Mouse (Mus musculus): ENCODE measurements around the gene BC049762. TPM values are rescaled to one million over a fixed set of nuclear protein-coding genes. Genes with fewer than 3 reads are reported as not detected.

Gene BC049762
- total and polyA plus RNA-seq, 3 experiments, result not detected

DNA sequence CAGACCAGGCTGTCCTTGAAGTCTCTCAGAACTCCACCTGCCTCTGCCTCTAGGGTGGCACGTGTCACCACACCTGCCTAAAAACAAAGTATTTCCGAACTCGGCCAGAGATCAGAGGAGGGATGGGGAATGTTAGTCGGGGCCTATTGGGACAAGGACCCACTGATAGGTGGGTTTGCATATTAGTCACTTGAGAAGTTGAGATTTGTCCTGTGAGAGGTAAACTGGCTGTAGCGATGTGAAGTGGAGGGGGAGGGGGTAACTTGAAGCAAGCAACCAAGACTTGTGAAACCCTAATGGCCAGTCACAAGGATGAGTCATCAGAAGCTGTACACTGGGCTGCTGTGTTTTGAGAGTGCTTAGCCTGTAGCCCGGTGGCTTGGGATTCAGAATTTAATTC is 1.5 kb upstream of the BC049762 start:
- DNase-seq (ENCODE audit: low spot score), result peak; percentile 22

GRCm38 (mm10) chr11:51263286-51263831 is 513 bp upstream of the BC049762 start:
- DNase-seq (ENCODE audit: low spot score) (peak; percentile 17), ATAC-seq (ENCODE audit: extremely low read depth, insufficient number of reproducible peaks, low FRiP score, poor library complexity, severe bottlenecking) (no peak)

More for the DNA sequence above, 1.5 kb upstream of the BC049762 start:
- no peaks in the 10 kb centered on the region for H3K9me3 ChIP-seq (replicated peaks)
- peak overlapping the region; percentile 98 for H3K4me3 ChIP-seq (ENCODE audit: low read depth, low read length)
- peaks cover 29% of the 10 kb centered on the region for H3K36me3 ChIP-seq (replicated peaks)
- ATAC-seq (ENCODE audit: extremely low read depth, insufficient number of reproducible peaks, low FRiP score, poor library complexity, severe bottlenecking), result peak; percentile 46; the same call in 1 of the 2 replicates
- peaks cover 32% of the 10 kb centered on the region for H3K4me1 ChIP-seq (ENCODE audit: insufficient read depth, low read depth, low read length)
- peaks cover 6% of the 10 kb centered on the region; the same call in 1 of the 2 replicates for H3K27me3 ChIP-seq (ENCODE audit: insufficient read depth, low read length)
- TF ChIP-seq GATA1 (IDR thresholded peaks at IDR 0.05; ENCODE audit: borderline replicate concordance, low read length) (no peak), TAL1 (conservative IDR thresholded peaks at IDR 0.05; ENCODE audit: low read depth, low read length) (no peak), GATA2 (IDR thresholded peaks at IDR 0.05; ENCODE audit: borderline replicate concordance, low read depth, low read length) (no peak), CTCF (IDR thresholded peaks at IDR 0.05; ENCODE audit: low read depth, low read length) (no peak), POLR2AphosphoS5 (IDR thresholded peaks at IDR 0.05; ENCODE audit: insufficient replicate concordance, low read depth, low read length) (no peak)

GRCm38 (mm10) chr11:51261680-51262219 is 1.1 kb downstream of the BC049762 start, which contains the start of gene Clk4:
Gene Clk4 (plus strand): TSS chr11:51261730.
- TF ChIP-seq GATA2 (IDR thresholded peaks at IDR 0.05; ENCODE audit: borderline replicate concordance, low read depth, low read length), result no peak
- no peak for TF ChIP-seq CTCF (IDR thresholded peaks at IDR 0.05; ENCODE audit: low read depth, low read length)
- TF ChIP-seq POLR2AphosphoS5 (IDR thresholded peaks at IDR 0.05; ENCODE audit: insufficient replicate concordance, low read depth, low read length), result no peak
- no peak for TF ChIP-seq GATA1 (IDR thresholded peaks at IDR 0.05; ENCODE audit: borderline replicate concordance, low read length)
- no peak for TF ChIP-seq TAL1 (conservative IDR thresholded peaks at IDR 0.05; ENCODE audit: low read depth, low read length)
- no peak for ATAC-seq (ENCODE audit: extremely low read depth, insufficient number of reproducible peaks, low FRiP score, poor library complexity, severe bottlenecking)
- no peak for DNase-seq (ENCODE audit: low spot score)

More at GRCm38 (mm10) chr11:51263286-51263831, 513 bp upstream of the BC049762 start:
- Histone ChIP-seq H3K4me3 (ENCODE audit: low read depth, low read length) (peak overlapping the region; percentile 98), H3K4me1 (ENCODE audit: insufficient read depth, low read depth, low read length) (peaks cover 32% of the 10 kb centered on the region), H3K9me3 (replicated peaks) (no peaks in the 10 kb centered on the region), H3K36me3 (replicated peaks) (peaks cover 21% of the 10 kb centered on the region), H3K27me3 (ENCODE audit: insufficient read depth, low read length) (peaks cover 9% of the 10 kb centered on the region; the same call in 1 of the 2 replicates)
- TF ChIP-seq GATA1 (IDR thresholded peaks at IDR 0.05; ENCODE audit: borderline replicate concordance, low read length) (no peak), GATA2 (IDR thresholded peaks at IDR 0.05; ENCODE audit: borderline replicate concordance, low read depth, low read length) (no peak), POLR2AphosphoS5 (IDR thresholded peaks at IDR 0.05; ENCODE audit: insufficient replicate concordance, low read depth, low read length) (no peak), CTCF (IDR thresholded peaks at IDR 0.05; ENCODE audit: low read depth, low read length) (no peak), TAL1 (conservative IDR thresholded peaks at IDR 0.05; ENCODE audit: low read depth, low read length) (no peak)

GRCm38 (mm10) chr11:51257006-51257405 is 5.8 kb downstream of the BC049762 start:
- H3K9me3 ChIP-seq (replicated peaks), result no peaks in the 10 kb centered on the region
- DNase-seq (ENCODE audit: low spot score) (no peak), ATAC-seq (ENCODE audit: extremely low read depth, insufficient number of reproducible peaks, low FRiP score, poor library complexity, severe bottlenecking) (no peak)
- no peak for TF ChIP-seq CTCF (IDR thresholded peaks at IDR 0.05; ENCODE audit: low read depth, low read length)
- TF ChIP-seq GATA2 (IDR thresholded peaks at IDR 0.05; ENCODE audit: borderline replicate concordance, low read depth, low read length), result no peak
- TF ChIP-seq GATA1 (IDR thresholded peaks at IDR 0.05; ENCODE audit: borderline replicate concordance, low read length), result no peak
- no peak for TF ChIP-seq TAL1 (conservative IDR thresholded peaks at IDR 0.05; ENCODE audit: low read depth, low read length)
- TF ChIP-seq POLR2AphosphoS5 (IDR thresholded peaks at IDR 0.05; ENCODE audit: insufficient replicate concordance, low read depth, low read length), result no peak
- H3K4me3 ChIP-seq (ENCODE audit: low read depth, low read length), result no peak overlapping the region
- peaks cover 32% of the 10 kb centered on the region for H3K27me3 ChIP-seq (ENCODE audit: insufficient read depth, low read length)
- no peaks in the 10 kb centered on the region for H3K36me3 ChIP-seq (replicated peaks)
- H3K4me1 ChIP-seq (ENCODE audit: insufficient read depth, low read depth, low read length), result peaks cover 1% of the 10 kb centered on the region; the same call in 1 of the 2 replicates

More at GRCm38 (mm10) chr11:51261680-51262219, 1.1 kb downstream of the BC049762 start, which contains the start of gene Clk4:
- Histone ChIP-seq H3K36me3 (replicated peaks) (peaks cover 13% of the 10 kb centered on the region), H3K27me3 (ENCODE audit: insufficient read depth, low read length) (peaks cover 13% of the 10 kb centered on the region), H3K4me1 (ENCODE audit: insufficient read depth, low read depth, low read length) (peaks cover 27% of the 10 kb centered on the region), H3K4me3 (ENCODE audit: low read depth, low read length) (peak within 1 kb of the TSS; percentile 98), H3K9me3 (replicated peaks) (no peaks in the 10 kb centered on the region)

GRCm38 (mm10) chr11:51242897-51243296 is 19.9 kb downstream of the BC049762 start:
- H3K4me3 ChIP-seq (ENCODE audit: low read depth, low read length), result no peak overlapping the region
- ATAC-seq (ENCODE audit: extremely low read depth, insufficient number of reproducible peaks, low FRiP score, poor library complexity, severe bottlenecking), result no peak
- no peaks in the 10 kb centered on the region for H3K9me3 ChIP-seq (replicated peaks)
- TF ChIP-seq GATA2 (IDR thresholded peaks at IDR 0.05; ENCODE audit: borderline replicate concordance, low read depth, low read length) (no peak), TAL1 (conservative IDR thresholded peaks at IDR 0.05; ENCODE audit: low read depth, low read length) (no peak), POLR2AphosphoS5 (IDR thresholded peaks at IDR 0.05; ENCODE audit: insufficient replicate concordance, low read depth, low read length) (no peak), GATA1 (IDR thresholded peaks at IDR 0.05; ENCODE audit: borderline replicate concordance, low read length) (no peak), CTCF (IDR thresholded peaks at IDR 0.05; ENCODE audit: low read depth, low read length) (no peak)
- H3K27me3 ChIP-seq (ENCODE audit: insufficient read depth, low read length), result peaks cover 12% of the 10 kb centered on the region
- no peak for DNase-seq (ENCODE audit: low spot score)
- no peaks in the 10 kb centered on the region for H3K36me3 ChIP-seq (replicated peaks)
- H3K4me1 ChIP-seq (ENCODE audit: insufficient read depth, low read depth, low read length), result no peaks in the 10 kb centered on the region

DNA sequence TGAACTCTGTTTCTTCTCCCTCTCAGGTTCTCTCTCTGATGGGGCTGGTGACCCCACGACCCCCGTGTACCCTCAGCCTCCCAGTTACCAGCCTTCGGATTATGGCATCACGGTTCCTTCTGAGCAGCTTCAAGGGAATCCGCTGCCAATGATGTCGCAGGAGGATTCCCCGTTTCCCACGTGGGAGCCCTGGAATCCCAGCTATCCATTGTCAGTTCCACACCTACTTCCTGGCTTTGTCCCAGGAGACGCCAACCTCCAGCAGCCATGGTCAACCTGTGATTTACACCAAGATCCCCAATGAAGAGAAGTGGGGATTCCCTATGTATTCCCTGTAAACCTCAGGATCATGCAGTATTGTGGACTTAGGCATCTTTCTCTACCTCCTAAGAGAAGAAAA is 28.2 kb downstream of the BC049762 start:
- DNase-seq (ENCODE audit: low spot score), result no peak
- Histone ChIP-seq H3K4me3 (ENCODE audit: low read depth, low read length) (no peak overlapping the region), H3K9me3 (replicated peaks) (no peaks in the 10 kb centered on the region), H3K36me3 (replicated peaks) (no peaks in the 10 kb centered on the region), H3K4me1 (ENCODE audit: insufficient read depth, low read depth, low read length) (no peaks in the 10 kb centered on the region), H3K27me3 (ENCODE audit: insufficient read depth, low read length) (peaks cover 6% of the 10 kb centered on the region; the same call in 1 of the 2 replicates)
- ATAC-seq (ENCODE audit: extremely low read depth, insufficient number of reproducible peaks, low FRiP score, poor library complexity, severe bottlenecking), result no peak
- TF ChIP-seq GATA2 (IDR thresholded peaks at IDR 0.05; ENCODE audit: borderline replicate concordance, low read depth, low read length) (no peak), CTCF (IDR thresholded peaks at IDR 0.05; ENCODE audit: low read depth, low read length) (no peak), TAL1 (conservative IDR thresholded peaks at IDR 0.05; ENCODE audit: low read depth, low read length) (no peak)
